Mouse (Mus musculus) gastrocnemius, postnatal 36 days (tissue): Measurements from ENCODE around the gene Tmem267. TPM values are rescaled to one million over a fixed set of nuclear protein-coding genes. Genes with fewer than 3 reads are reported as not detected.
"Not testable (repeated sequence)": the region's sequence is repeated elsewhere in the genome, so short reads cannot be mapped to it uniquely, and the experiment has no call there.

Experiments used
- DNase-seq, 2 experiments: peaks; one replicate each; pipeline ENCODE4 v3.0.0; 2022
- intact Hi-C: fragments of 180-260 bp; cut with DNase I; formaldehyde crosslinking; loops from one replicate; pipeline ENCODE4 v1.15.1; 2025
- long read RNA-seq, 2 experiments: library from polyadenylated mRNA; stranded (forward); transcript quantifications; one replicate each; pipeline ENCODE4 v2.0.0; 2021
- total RNA-seq, 2 experiments: library from RNA; stranded (reverse); gene quantifications; 2 replicates each; pipeline ENCODE4 v1.2.3; 2021

The Tmem267 gene
- 10 to 100 TPM; 11.5 TPM for total RNA-seq
- long read RNA-seq, experiment 1, partial matches to known transcripts: 0 of 4 reads
- long read RNA-seq, experiment 1, other reads (novel, unspliced or antisense): 4 of 4 reads
- long read RNA-seq, experiment 2, partial matches to known transcripts: 0 of 13 reads
- long read RNA-seq, experiment 2, other reads (novel, unspliced or antisense): 12 of 13 reads

DNA sequence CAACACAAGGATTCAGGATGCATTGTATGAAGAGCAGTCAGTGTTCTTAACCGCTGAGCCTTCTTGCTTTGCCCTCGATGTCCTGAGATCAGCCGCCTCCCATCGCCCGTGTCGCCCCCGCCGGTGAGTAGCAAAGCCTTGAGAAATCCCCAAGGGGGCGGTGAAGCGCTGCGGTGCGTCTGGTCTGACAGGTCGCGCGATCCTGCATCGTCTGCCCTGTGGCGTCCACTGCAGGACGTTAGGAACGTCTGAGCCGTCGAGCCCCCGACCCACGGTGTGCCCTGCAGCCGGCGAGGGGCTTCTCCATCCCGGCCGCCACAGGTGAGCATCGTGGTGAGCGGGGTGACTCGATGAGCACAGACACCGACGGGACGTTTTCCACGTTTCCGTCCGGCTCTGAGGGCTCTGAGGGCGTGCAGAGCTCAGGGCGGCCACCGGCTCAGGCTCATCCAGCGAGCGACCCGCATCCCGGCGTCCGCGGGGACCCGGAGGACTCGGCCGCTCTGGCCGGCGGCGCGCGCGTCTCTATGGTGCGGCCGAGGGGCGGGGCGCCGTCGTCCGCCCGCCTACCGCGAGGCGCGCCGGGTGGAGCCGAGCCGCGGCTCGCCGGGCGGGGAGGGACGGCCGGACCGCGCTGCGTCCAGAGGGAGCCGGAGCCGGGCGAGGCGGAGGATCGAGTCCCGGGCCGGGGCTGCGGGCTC, at the start of gene Tmem267, which contains the start of gene 3110070M22Rik:
TSS of gene Tmem267 (plus strand) at position 160 of the 701 bp plus-strand sequence.
TSS of gene 3110070M22Rik (minus strand) at position 504 of the 701 bp plus-strand sequence.
- intact Hi-C loops: no loop called here
- peak; percentile 70 to 78 for DNase-seq

DNA sequence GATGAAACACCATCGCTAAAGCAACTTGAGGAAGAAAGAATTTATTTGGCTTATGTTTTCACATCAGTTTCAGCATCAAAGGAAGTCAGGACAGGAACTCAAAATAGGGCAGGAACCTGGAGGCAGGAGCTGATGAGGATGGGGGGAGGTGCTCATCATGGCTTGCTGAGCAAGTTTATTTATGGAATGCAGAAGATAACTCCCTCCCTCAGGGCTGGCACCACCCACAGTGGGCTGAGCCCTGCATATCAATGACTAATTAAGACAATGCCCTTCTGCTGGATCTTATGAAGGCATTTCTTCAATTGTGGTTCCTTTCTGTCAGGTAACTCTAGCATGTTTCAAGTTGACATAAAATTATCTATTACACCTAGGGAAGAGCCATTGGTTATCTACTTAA, 45.6 kb upstream of the Tmem267 start:
- intact Hi-C loops: no loop called here
- DNase-seq: no peak

DNA sequence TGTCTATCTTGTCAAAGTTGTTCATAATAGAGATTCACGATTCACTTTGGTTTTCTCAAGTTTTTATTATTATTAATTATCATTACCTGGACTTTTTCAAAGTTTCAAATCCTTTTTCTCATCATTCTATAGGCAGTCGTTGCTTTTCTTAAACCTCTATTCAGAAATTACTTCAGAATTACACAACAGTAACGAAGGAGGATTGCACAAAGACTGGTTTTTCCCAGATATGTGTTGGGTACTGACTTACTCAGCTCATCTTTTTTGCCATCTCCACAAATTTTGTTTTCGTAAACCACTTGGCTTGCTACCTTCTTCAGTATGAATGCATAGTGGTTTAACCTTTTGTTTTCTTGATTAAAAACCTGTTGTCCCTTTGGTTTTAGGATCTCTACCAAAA, 34.3 kb upstream of the Tmem267 start:
- DNase-seq: no peak
- intact Hi-C loops: no loop called here

DNA sequence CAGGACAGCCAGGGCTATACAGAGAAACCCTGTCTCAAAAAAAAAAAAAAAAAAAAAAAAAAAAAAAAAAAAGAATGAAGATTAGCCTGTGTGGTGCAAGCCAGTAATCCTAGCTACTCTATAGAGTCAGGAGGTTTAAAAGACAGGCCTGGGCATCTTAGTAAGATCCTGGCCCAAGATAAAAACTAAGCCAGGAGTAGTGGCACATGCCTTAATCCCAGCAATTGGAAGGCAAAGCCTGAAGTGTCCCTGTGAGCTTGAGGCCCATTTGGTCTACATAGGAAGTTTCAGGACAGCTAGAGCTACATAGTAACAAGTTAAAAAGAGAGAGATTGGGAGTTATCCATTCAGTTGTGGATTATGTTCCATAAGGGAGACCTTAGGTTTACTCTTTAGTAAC, 32.8 kb upstream of the Tmem267 start:
- no peak for DNase-seq
- intact Hi-C loops: no loop called here

DNA sequence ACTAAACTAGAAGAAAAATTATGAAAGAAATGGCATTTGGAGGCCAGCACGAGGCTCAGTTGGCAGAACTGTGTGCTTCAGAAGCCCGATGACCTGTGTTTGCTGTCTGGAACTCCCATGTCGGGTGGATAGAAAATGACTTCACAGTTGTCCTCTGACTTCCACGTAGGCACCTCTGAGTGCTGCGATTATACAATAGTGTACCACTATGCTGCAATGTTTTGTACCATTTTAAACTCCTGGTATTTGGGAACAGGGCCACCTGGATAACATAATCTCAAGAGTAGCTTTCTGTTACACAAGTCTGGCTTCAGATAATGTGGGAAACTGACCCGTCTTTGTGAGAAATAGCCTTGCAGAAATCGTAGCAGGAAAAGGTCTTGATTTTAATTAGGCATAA, 31.5 kb upstream of the Tmem267 start:
- DNase-seq: no peak

DNA sequence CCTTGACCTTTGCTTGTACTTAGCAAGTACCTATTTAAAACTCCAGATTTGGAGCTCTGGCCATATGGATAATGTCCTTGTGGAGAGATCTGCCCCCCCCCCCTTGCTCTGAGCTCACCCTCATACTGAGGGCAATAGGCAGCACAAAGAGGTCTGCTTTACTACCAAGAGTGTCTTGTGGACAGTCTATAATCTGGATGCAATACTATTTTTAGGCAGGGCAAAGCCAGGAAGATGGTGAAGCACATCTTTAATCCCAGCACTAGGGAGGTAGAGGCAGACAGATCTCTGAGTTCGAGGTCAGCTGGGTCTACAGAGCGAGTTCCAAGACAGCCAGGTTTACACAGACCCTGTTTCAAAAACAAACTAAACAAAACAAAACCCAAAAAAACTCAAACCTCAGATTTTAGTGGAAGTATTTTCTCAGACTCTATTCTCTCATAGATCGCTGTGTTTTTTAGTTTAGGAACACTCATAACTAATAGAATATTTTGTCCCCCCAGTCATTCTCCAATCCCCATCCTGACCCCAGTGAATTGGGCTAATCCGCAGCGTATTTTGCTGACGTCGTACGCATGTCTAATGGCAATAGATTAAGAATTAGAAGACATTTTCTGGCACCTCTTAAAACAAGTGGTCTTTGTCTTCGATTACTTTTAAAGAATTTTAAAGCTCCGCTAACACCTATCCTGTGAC, 25.8 kb upstream of the Tmem267 start:
- DNase-seq: no peak
- intact Hi-C loops: no loop called here

More for the DNA sequence above, 31.5 kb upstream of the Tmem267 start:
- intact Hi-C loops: no loop called here

DNA sequence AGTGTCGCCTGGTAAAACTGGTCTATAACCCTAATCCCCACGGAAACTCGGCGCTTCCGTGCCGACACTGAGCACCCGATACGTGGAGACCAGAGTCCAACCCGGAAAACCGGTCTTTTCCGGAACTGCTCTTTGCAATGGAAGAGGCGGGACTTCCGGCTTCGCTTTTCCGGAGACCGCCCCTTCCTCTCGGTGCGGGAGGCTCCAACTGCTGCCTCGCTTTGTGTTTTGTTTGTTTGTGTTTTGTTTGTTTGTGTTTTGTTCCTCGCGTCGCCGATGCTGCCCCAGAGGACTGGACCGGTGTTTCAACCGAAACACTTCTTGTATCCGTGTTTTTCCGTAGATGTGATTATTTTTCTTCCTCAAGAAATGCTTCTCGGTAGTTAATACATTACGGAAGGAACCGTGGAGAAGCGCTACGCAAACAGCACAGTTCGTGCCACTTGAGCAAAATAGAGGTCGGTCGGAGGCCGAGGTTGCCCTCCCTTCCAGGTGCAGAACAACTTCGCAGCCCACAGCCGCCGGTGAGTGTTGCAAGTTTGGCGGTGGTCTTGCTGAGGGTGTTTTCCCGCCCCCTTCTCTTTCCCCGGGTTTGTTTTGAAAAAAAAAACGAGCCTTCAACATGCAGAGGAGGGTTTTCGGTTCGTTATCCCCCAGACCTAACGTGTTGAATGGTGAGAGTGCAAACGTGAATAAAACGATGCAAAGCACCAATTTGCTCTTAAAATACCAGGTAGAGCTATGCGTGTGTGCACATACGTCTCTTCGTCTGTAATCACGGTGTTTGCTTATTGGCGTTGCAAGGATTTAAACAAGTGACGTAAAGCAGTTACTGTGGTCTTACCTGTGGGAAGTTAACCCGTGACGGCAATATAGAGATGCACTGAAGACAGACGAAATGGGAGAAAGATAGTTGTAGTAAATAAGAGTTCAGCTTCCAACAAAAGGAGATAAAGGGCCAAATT, 25.0 kb upstream of the Tmem267 start, which contains the start of gene 4833420G17Rik:
TSS of gene 4833420G17Rik (plus strand) at position 173 of the 965 bp plus-strand sequence.
- DNase-seq: peak; percentile 70 to 80
- intact Hi-C loops: no loop called here

DNA sequence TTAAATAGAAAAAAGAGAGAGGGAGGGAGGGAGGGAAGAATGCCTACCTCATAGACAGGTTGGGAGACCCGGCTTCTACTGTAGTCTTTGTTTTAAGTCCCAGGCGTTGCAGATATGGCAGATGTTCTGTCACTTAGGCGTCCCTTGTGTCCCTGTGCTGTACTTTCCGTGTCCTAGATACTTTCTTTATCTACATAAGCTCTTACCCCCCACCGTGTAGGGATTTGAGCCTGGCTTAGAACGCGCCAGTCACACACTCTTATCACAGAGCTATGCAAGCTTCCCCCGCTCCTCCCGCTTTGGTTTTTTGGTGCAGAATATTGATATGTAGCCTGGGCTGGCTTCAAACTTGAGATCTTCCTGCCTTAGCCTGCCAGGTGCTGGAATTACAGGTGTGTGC, 11.2 kb upstream of the Tmem267 start:
- DNase-seq: no peak

DNA sequence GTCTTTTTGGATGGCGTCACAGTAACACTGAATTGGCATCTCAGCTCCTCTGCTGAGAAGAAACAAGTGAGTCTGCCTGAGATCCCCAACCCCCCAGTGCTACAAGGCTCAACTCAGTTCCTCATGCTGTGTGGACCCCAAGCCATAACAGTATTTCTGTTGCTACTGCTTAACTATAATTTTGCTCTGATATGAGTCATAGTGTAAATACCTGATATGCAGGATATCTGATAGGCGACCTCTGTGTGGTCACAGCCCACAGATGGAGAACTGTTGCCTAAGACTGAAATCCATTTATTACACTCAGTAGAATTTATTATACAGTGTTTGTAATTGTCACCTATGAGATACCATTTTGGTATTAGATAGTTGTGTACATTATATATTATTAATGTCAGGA, 10.1 kb upstream of the Tmem267 start:
- no peak for DNase-seq
- intact Hi-C loops: no loop called here

More for the DNA sequence above, 11.2 kb upstream of the Tmem267 start:
- intact Hi-C loops: no loop called here

DNA sequence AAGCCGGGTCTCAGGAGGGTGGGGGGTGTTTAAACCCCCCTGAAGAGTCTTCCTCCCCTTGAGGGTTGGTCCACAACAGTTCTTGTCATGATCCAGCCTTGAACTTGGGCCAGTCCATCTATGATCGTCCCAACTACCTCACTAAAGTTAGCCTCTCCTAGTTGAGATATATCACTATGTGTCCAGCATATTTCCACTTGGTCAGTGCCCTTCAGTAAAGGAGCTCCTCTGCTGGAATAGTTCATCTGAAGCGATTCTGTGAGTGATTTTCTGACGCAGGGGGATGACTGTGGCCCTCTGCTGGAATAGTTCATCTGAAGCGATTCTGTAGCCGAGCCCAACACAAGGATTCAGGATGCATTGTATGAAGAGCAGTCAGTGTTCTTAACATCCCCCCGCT, 485 bp upstream of the Tmem267 start:
- intact Hi-C loops: no loop called here
- no peak for DNase-seq

DNA sequence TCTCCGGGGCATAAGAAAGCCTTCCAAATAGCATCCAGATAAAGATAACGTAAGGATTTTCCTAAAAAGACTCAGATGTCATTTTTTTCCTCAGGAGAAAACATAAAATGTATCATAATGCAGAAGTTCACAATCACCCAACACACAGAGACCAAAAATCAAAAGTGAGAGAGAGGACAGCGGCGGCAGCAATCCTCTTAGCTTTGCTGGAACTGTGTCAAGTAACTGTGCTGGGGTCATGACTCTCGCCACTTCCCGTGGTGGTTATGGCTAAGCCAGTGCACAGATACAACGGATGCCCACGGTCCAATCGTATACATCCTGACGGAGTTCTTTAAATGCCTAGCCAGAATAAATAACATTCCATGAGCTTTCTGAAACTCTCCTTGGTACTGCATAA, 4.2 kb downstream of the Tmem267 start:
- intact Hi-C loops, DNase-seq: not testable (repeated sequence)

DNA sequence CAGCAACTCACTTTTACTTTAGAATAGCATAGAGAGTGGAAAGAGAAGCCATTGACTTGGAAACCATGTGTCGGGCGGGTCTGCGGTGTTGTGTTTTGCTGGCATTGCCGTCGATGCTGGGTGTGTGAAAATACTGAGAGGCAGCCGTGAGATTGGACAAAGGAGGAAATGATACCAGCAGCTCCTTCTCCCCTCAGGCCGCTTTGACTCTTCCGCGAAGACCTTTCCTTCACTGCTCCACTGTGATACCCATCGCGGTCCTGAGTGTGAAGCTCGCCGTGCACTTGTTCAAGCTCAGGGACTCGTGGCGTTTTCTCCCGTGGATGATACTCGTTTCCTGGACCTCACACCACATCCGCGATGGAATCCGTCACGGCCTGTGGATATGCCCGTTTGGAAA, 7.1 kb downstream of the Tmem267 start:
- intact Hi-C loops, DNase-seq: not testable (repeated sequence)

DNA sequence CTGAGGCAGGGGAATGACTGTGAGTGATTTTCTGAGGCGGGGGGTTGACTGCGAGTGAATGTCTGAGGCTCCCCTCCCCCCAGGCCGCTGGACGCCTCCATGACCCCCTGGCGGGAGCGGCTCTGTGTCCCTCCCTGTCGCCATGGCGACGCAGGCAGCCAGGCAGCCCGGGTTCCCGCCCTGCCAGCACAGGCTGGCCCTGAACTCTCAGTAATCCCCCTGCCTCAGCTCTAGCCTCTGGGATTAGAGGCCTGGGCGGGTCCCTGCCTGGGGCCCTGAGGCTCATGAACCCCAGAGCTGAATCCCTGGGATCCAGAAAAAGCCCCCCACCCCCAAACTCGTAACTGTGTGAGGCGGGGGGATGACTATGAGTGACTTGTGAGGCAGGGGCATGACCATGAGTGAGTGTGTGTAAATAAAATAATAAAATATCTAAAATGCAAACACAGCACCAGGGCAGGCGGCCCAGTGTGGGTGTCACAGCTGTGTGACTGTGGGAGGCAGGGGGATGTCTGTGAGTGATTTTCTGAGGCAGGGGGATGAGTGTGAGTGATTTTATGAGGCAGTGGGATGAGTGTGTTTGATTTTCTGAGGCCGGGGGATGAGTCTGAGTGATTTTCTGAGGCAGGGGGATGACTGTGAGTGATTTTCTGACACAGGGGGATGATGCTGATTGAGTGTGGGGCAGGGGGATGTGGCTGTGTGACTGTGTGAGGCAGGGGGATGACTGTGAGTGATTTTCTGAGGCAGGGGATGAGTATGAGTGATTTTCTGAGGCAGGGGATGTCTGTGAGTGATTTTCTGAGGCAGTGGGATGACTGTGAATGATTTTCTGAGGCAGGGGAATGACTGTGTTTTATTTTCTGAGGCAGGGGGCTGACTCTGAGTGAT, 108.7 kb downstream of the Tmem267 start:
- peak in 1 of 2 experiments; percentile 24 for DNase-seq

DNA sequence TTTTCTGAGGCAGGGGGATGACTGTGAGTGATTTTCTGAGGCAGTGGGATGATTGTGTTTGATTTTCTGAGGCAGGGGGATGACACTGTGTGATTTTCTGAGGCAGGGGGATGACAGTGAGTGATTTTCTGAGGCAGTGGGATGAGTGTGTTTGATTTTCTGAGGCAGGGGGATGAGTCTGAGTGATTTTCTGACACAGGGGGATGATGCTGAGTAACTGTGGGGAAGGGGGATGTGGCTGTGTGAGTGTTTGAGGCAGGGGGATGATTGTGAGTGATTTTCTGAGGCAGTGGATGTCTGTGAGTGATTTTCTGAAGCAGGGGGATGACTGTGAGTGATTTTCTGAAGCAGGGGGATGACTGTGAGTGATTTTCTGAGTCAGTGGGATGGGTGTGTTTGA, 110.6 kb downstream of the Tmem267 start:
- DNase-seq: peak in 1 of 2 experiments; percentile 12
- intact Hi-C loops: not testable (repeated sequence)

More for the DNA sequence above, 108.7 kb downstream of the Tmem267 start:
- intact Hi-C loops: not testable (repeated sequence)

DNA sequence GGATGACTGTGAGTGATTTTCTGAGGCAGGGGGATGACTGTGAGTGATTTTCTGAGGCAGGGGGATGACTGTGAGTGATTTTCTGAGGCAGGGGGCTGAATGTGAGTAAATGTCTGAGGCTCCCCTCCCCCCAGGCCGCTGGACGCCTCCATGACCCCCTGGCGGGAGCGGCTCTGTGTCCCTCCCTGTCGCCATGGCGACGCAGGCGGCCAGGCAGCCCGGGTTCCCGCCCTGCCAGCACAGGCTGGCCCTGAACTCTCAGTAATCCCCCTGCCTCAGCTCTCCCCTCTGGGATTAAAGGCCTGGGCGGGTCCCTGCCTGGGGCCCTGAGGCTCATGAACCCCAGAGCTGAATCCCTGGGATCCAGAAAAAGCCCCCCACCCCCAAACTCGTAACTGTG, 111.2 kb downstream of the Tmem267 start:
- DNase-seq, intact Hi-C loops: not testable (repeated sequence)

DNA sequence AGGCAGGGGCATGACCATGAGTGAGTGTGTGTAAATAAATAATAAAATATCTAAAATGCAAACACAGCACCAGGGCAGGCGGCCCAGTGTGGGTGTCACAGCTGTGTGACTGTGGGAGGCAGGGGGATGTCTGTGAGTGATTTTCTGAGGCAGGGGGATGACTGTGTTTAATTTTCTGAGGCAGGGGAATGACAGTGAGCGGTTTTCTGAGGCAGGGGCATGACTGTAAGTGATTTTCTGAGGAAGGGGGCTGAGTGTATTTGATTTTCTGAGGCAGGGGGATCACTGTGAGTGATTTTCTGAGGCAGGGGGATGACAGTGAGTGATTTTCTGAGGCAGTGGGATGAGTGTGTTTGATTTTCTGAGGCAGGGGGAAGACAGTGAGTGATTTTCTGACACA, 111.7 kb downstream of the Tmem267 start:
- intact Hi-C loops, DNase-seq: not testable (repeated sequence)

DNA sequence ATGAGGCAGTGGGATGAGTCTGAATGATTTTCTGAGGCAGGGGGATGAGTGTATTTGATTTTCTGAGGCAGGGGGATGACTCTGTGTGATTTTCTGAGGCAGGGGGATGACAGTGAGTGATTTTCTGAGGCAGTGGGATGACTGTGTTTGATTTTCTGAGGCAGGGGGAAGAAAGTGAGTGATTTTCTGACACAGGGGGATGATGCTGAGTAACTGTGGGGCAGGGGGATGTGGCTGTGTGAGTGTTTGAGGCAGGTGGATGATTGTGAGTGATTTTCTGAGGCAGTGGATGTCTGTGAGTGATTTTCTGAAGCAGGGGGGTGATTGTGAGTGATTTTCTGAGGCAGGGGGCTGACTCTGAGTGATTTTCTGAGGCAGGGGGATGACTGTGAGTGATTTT, 112.3 kb downstream of the Tmem267 start:
- intact Hi-C loops: not testable (repeated sequence)
- peak in 1 of 2 experiments; percentile 65 for DNase-seq

DNA sequence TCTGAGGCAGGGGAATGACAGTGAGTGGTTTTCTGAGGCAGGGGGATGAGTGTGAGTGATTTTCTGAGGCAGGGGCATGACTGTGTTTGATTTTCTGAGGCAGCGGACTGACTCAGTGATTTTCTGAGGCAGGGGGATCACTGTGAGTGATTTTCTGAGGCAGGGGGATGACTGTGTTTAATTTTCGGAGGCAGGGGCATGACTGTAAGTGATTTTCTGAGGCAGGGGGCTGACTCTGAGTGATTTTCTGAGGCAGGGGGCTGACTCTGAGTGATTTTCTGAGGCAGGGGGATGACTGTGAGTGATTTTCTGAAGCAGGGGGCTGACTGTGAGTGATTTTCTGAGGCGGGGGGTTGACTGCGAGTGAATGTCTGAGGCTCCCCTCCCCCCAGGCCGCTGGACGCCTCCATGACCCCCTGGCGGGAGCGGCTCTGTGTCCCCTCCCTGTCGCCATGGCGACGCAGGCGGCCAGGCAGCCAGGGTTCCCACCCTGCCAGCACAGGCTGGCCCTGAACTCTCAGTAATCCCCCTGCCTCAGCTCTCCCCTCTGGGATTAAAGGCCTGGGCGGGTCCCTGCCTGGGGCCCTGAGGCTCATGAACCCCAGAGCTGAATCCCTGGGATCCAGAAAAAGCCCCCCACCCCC, 115.0 kb downstream of the Tmem267 start:
- intact Hi-C loops: not testable (repeated sequence)
- peak in 1 of 2 experiments; percentile 43 for DNase-seq

DNA sequence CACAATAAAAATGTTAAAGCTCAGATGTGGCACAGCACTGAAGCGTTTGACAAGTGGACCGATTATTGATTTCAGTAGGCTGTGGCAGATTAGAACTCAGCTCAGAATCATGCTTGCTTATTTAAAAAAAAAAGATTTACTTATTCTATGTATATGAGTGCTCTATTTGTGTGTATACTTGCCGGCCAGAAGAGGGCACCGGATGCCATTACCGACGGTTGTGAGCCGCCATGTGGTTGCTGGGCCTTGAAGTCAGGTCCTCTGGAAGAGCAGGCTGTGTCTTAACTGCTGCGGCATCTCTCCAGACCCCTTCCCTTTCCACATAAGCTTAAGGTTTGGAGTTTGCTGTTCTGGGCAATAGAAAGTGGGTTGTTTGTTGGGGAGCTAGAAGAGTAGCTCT, 116.1 kb downstream of the Tmem267 start:
- DNase-seq, intact Hi-C loops: not testable (repeated sequence)
